Comparison of ENCODE assay signal across 15 mouse cellular contexts in genomic region chr14:122765951-122766350, GRCm38 (mm10).
"Had no signal": no experiment of that assay in that cellular context is flagged by ENCODE, and none has a peak within 500 bp of the region (broad histone marks: within the 10 kb centered on the region; RNA-seq: fewer than 3 reads in every experiment).

No protein-coding gene starts in this region.

- H3K27me3 ChIP-seq: neural tube, embryonic 15.5 days; stomach, embryonic 15.5 days had no signal

- H3K9me3 ChIP-seq: neural tube, embryonic 15.5 days; stomach, embryonic 15.5 days had no signal

- DNase-seq: retina, postnatal 1 day; right cerebral cortex, adult 18-20 months; right cerebral cortex, postnatal 14 days; right cerebral cortex, postnatal 25 days; right cerebral cortex, postnatal 4 days; spleen, adult 18-20 months; thymus, adult 18-20 months; thymus, adult 2 months; thymus, postnatal 14 days; thymus, postnatal 25 days; thymus, postnatal 36 days; thymus, postnatal 4 days had no signal

- H3K4me1 ChIP-seq: neural tube, embryonic 15.5 days; stomach, embryonic 15.5 days had no signal

- H3K4me2 ChIP-seq: neural tube, embryonic 15.5 days; stomach, embryonic 15.5 days had no signal

- H3K36me3 ChIP-seq: neural tube, embryonic 15.5 days; stomach, embryonic 15.5 days had no signal

- H3K9ac ChIP-seq: neural tube, embryonic 15.5 days; stomach, embryonic 15.5 days had no signal

- H3K27ac ChIP-seq: neural tube, embryonic 15.5 days; stomach, embryonic 15.5 days; stomach, postnatal 0 days had no signal

- H3K4me3 ChIP-seq: neural tube, embryonic 15.5 days; stomach, embryonic 15.5 days had no signal
